Mouse (Mus musculus) CD8-positive naive resting alpha-beta T cell, adult 2 months (primary cell): ENCODE results near the gene Tmem234.
A peak's percentile ranks its signal among the peaks of the same experiment; 100 is the strongest.
"Not testable (repeated sequence)": the region's sequence is repeated elsewhere in the genome, so short reads cannot be mapped to it uniquely, and the experiment has no call there.

ENCODE experiments used
- DNase-seq, 2 experiments: peaks; one replicate each; pipeline ENCODE4 v3.0.0; 2022; ENCODE audit warnings: low read depth in 2 of 2, low spot score in 2 of 2

The Tmem234 gene

GRCm38 (mm10) chr4:129600233-129601158 lies at the start of gene Tmem234, which contains the start of gene Eif3i:
Gene Tmem234 (plus strand): TSS chr4:129600668.
Gene Eif3i (minus strand): TSS chr4:129600648.
- peak; percentile 78 to 82 for DNase-seq

DNA sequence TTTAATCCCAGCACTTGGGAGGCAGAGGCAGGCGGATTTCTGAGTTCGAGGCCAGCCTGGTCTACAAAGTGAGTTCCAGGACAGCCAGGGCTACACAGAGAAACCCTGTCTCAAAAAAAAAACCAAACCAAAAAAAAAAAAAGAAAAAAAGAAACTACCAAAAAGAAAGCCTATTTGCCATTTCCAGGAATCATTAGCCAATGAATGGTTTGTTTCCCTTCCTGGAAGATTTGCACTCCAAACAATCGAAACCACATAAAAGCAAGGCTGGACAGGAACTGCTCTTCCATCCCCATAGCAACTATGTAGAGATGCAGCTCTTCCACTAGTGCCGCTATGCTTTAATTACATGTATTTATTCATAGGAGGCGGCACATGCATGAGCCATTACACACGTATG lies 46.0 kb upstream of the Tmem234 start:
- DNase-seq: not testable (repeated sequence)

- no peak for DNase-seq
Observed at GRCm38 (mm10) chr4:129555421-129555861, 45.0 kb upstream of the Tmem234 start.

DNA sequence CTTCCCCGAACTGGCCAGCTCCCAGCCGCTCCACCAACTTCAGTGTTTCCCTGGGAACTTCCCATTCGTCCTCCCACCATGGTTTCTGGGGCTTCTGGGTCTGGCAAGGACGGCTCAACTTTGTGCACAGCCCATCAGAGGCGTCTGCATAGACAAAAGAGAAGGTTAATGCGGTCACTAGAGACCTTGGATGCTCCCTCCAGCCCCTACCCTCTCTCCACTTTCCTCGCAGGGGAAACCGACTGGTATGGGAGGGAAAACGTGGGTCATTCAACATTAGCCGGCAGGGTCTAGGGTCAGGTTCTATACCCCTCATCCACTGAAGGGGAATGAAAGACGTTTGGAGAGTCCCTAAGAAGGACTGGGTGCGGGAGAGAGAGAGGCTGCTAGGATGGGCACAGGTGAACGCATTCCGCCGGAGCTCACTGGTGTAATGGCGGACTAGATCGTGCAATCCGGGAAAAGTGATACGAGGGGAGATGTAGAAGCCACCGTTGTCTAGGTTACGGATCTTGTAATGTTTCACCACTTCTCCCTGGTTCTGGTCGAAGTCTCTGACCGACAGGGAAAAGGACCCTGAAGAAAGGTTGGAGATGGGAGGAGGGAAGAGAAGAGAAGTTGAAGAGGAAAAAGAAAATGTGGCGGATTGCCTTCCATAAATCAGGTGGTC lies 44.5 kb upstream of the Tmem234 start:
- DNase-seq: no peak

GRCm38 (mm10) chr4:129556532-129557223 lies 43.8 kb upstream of the Tmem234 start:
- peak; percentile 48 to 70 for DNase-seq

GRCm38 (mm10) chr4:129557256-129557808 lies 43.1 kb upstream of the Tmem234 start:
- DNase-seq: no peak

GRCm38 (mm10) chr4:129558321-129558955 lies 42.0 kb upstream of the Tmem234 start:
- peak; percentile 82 to 83 for DNase-seq

- DNase-seq: no peak
Observed at GRCm38 (mm10) chr4:129561184-129561583, 39.3 kb upstream of the Tmem234 start.

DNA sequence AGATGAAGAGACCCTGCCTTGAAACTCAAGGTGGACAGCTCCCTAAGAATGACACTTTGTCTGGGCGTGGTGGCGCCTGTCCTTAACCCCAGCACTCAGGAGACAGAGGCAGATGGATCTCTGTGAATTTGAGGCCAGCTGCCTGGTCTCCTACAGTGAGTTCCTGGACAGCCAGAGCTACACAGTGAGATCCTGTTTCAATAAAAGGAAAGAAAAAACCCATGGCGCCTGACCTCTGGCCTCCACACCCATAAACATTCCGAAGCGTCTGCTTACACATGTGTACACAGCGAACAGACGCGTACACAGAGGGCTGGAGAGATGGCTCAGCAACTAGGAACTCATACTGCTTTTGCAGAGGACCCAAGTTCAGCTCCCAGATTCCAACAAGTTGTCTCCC lies 36.8 kb upstream of the Tmem234 start:
- DNase-seq: no peak

DNA sequence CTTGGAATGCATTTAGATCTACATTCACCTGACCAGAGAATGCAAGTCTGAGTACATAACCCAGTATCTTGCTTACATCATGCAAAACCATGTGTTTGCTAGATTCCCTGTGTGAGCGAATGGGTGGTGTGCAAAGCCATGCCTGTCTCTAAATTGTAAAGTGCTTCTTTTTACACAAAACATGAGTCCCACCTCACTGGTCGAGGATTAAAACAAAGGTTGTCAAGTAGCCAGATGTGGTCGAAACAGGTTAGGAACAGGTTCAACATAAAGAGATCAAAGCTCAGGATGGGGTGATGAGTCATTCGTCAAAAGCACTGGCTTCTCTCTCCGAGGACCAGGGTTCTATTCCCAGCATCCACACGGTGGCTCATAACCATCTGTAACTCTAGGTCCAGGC lies 35.3 kb upstream of the Tmem234 start:
- no peak for DNase-seq

- DNase-seq: no peak
Observed at GRCm38 (mm10) chr4:129568366-129568765, 32.1 kb upstream of the Tmem234 start.

DNA sequence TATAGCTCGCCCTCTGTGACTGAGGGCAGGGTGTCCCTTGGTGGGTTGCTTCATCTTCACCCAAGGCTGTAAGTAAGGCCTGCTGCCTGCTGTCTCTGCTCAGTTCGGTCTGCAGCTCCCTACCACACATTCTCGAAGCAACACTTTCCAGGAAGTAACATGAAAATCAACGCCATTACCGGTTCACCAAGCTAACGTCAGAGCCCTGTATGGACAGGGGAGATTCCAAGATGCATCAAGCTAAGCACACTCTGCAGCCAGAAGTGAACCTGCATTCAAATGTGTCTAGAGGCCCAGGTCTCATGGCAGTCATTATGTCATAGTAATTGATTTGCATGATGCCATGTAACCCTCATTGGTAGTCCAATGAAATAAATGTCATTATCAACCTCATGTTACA lies 30.4 kb upstream of the Tmem234 start:
- peak; percentile 42 to 52 for DNase-seq

DNA sequence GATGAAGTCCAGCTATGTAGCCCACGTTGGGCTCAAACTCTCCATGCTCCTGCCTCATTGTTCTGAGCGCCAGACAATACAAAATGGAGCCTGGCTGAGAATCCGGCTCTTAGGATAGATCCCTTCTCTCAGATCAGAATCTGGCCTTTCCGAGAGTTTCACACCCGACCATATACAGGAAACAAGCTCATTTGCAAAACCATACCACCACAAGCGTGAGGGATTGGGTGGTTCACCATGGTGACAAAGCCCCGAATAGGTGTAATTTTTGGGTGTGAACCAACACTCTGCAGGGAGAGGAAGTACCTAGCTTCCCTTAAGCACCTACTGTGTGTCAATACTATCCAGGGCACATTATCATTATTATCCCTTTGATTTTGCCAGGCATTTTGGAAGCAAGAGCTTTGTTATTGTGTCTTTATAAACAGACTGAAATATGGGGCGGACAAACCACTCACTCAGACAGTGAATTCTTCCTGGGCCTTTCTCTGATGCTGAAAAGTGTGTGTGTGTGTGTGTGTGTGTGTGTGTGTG lies 28.9 kb upstream of the Tmem234 start:
- DNase-seq: no peak

DNA sequence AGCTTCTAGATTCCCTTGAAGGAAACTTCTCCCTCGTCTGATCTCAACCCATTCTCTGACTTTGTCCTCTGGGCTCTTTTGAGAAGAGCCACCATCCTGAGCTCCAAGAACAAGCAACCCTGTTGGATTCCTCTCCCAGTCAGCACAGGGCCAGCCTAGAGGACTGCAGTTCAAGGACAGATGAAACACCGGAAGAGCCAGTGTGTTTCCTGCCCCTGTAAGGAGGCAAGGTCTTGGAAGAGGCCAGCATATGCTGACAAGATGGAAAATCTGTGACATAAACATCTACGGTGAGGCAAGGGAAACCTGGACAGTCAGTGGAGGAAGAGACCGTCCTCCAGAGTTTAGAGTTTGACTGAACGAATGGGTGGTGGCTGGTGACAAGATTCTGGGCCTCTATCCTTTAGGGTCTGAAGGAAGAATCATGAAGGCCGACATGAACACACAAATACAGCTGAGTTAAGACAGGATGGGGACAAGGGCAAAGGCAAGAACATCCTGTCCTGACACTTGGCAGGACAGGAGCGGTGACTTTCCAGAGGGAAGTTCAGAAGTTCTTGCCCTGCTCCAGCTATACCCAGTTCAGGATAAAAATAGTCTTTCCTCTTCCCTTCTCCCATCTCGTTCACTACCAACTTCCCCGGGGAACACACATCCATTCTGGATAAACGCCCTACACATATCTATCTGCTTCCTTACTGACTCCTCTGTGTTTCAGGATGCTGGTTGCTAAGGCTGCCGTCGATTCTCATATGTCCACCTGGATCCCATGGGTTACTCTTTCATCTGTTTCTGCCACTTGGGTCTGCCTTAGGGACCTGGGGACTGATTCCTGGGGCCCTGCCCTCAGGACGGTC lies 28.0 kb upstream of the Tmem234 start:
- no peak for DNase-seq

- DNase-seq: no peak
Observed at GRCm38 (mm10) chr4:129573093-129573370, 27.4 kb upstream of the Tmem234 start.

GRCm38 (mm10) chr4:129573430-129573829 lies 27.0 kb upstream of the Tmem234 start, which contains the start of gene Lck:
Gene Lck (minus strand): TSS chr4:129573641.
- peak; percentile 69 to 71 for DNase-seq

DNA sequence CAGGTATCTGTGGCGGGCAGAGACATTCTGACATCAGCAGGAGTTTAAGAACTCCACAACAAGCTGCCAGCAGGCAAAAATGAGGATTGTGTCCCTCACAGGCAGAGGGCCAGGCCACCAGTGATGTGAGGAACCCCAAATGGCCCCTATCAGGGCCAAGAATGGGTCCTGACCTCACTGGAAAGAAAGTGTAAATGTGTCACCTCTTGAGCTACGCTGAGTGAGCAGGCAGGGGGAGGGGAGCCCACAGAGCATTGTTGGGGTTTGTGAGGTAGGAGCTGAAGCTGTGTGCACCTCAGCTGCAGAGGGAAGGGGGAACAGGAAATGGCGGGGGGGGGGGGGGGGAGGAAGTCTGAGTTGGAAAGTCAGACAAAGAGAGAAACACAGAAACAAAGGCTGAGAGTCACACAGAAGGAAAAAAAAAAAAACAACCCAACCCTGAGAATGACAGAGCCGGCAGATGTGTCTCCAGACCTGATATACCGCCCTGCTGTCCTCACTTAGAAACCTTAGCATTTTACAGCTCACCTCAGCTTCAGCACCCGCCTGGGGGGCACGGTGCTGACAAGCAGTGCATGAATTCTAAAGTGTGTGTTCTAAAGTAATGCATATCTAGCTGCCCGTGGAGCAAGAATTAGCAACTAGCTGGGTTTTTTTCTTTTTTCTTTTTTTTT lies 25.2 kb upstream of the Tmem234 start:
- DNase-seq: peak; percentile 82 to 91

- DNase-seq: peak; percentile 49 to 61
Observed at GRCm38 (mm10) chr4:129576863-129577491, 23.5 kb upstream of the Tmem234 start.

GRCm38 (mm10) chr4:129577688-129578087 lies 22.8 kb upstream of the Tmem234 start:
- DNase-seq: no peak
